Mouse (Mus musculus): Measurements from ENCODE around the gene Chrne. TPM values are rescaled to one million over a fixed set of nuclear protein-coding genes. Genes with fewer than 3 reads are reported as not detected.

The Chrne gene
- polyA plus RNA-seq, 1 experiment from 2014 or later = not detected

DNA sequence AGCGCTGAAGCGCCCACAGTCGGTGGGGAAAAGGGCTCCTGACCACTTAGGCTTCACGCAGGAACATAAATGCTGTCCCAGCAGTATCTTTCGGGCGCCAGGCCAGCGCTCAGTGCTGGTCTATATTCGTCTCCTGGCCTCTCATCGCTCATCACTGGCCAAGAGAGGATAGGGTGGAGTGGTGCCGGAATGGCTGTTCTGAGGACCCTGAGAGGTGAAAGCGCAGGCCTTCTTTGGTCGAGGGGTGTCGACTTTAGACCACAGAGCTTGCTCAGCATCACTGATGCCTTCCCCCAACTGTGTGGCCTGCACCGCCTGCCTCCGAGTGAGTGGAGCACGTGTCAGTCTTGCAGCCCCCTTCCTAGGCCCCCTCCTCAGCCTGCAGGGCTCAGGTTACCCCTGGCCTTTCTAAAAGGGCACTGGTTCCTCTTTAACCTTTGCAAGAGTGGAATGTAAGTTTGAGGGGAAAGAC is 37.5 kb upstream of the Chrne start:
- peak overlapping the region; percentile 99 for H3K27ac ChIP-seq (ENCODE audit: low read length)
- peak overlapping the region; percentile 74 for H3K4me2 ChIP-seq (replicated peaks; ENCODE audit: low read depth, low read length)
- H3K4me1 ChIP-seq (ENCODE audit: insufficient read depth, low read depth, low read length) = peaks cover 19% of the 10 kb centered on the region
- peak overlapping the region; percentile 10 for H3K9ac ChIP-seq (replicated peaks; ENCODE audit: low read depth)
- TF ChIP-seq EP300 (IDR thresholded peaks at IDR 0.05) (no peak), CTCF (IDR thresholded peaks at IDR 0.05) (no peak)
- peak overlapping the region; percentile 99 for H3K4me3 ChIP-seq (ENCODE audit: low read depth, low read length)
- WGBS = 12% methylated on average over 16 of the region's 16 CpGs
- H3K9me3 ChIP-seq (ENCODE audit: low read length) = no peaks in the 10 kb centered on the region
- ATAC-seq (no peak), DNase-seq (ENCODE audit: low spot score) (peak; percentile 41)
- H3K27me3 ChIP-seq (replicated peaks; ENCODE audit: insufficient read depth, low read length) = no peaks in the 10 kb centered on the region
- H3K36me3 ChIP-seq (ENCODE audit: insufficient read depth, low read length) = peaks cover 6% of the 10 kb centered on the region; the same call in 1 of the 2 replicates

DNA sequence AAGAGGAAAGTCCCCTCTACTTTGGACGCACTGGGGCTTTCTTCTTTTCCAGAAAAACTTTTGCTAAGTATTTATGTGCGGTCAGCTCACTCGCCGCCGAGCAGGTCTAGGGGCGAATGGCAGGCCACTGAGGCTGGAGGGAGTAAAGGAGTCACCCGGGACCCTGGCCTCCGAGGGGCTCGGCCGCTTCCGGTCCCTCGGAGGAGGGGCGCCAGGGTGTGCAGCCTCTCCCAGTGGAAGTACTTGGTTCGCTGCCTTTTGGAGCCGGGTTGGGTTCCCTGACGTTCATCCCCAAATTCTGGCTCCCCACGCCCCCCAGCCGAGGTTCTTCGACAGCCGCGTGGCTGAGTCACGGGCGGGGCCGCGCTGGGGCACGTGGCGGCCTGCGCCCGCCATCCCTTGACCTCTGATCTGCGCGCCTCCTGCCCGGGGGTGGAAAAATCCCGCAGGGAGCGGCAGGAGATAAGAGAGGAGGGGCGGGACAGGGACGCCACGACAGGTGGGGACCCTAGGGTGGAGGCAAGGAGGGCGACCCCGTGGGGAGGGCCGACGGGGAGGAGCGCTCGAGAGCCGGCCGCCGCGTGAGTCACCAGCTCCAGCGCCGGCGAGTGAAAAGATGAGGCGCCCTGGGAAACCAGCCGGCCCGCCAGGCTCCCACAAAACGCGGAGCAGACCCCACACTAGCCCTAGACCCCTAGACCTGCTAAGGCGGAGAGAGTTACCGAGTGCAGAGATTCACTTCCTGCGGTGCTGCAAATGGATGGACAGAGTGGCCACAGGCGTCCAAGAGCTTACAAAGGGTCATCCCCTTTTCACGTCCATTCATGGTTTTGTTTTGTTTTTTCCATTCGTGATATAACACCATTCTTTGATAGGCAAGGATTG is 36.8 kb upstream of the Chrne start:
- Histone ChIP-seq H3K4me2 (replicated peaks; ENCODE audit: low read depth, low read length) (peak overlapping the region; percentile 74), H3K27me3 (replicated peaks; ENCODE audit: insufficient read depth, low read length) (no peaks in the 10 kb centered on the region), H3K9me3 (ENCODE audit: low read length) (no peaks in the 10 kb centered on the region), H3K27ac (ENCODE audit: low read length) (peak overlapping the region; percentile 99), H3K36me3 (ENCODE audit: insufficient read depth, low read length) (peaks cover 13% of the 10 kb centered on the region), H3K4me1 (ENCODE audit: insufficient read depth, low read depth, low read length) (peaks cover 22% of the 10 kb centered on the region), H3K4me3 (ENCODE audit: low read depth, low read length) (peak overlapping the region; percentile 99), H3K9ac (replicated peaks; ENCODE audit: low read depth) (peak overlapping the region; percentile 10)
- DNase-seq (ENCODE audit: low spot score) (peak; percentile 67), ATAC-seq (peak; percentile 15)
- under 1% methylated on average over 53 of the region's 61 CpGs for WGBS
- TF ChIP-seq EP300 (IDR thresholded peaks at IDR 0.05) (peak; percentile 2; the same call in 1 of the 2 replicates), CTCF (IDR thresholded peaks at IDR 0.05) (no peak)

DNA sequence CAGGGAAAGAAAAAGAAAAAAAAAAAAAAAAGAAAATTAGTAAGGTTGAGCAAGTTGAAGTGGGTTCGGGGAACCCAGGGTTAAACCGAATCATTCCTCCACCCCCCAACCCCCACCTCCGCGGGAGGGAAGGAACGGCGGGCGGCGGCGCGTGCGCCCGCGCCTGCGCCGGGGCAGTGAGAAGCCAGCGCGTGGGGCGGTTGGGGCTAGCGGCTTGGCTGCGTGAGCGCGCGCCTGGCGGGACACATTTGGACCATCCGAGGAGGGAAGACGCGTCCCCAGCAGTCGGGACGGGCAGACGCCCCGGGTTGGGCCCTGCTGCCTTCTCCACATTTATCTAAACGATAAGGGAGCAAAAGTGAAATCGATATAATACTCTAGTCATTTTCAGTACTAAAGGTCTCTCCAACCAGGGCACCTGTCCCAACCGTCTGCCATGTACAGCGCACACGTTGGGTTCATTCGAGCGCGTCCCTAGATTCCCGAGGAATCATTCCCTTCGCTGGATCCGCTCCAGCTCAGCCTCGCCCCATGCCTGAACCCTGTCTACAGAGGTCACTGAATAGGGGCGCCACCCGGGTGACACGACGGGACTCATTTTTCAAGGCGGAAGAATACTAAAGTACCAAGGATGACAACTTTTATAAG is 36.0 kb upstream of the Chrne start:
- ATAC-seq (peak; percentile 71), DNase-seq (ENCODE audit: low spot score) (peak; percentile 94)
- TF ChIP-seq CTCF (IDR thresholded peaks at IDR 0.05) (no peak), EP300 (IDR thresholded peaks at IDR 0.05) (peak; percentile 22; the same call in 1 of the 2 replicates)
- Histone ChIP-seq H3K4me2 (replicated peaks; ENCODE audit: low read depth, low read length) (peak overlapping the region; percentile 74), H3K4me3 (ENCODE audit: low read depth, low read length) (peak overlapping the region; percentile 99), H3K9me3 (ENCODE audit: low read length) (no peaks in the 10 kb centered on the region), H3K27ac (ENCODE audit: low read length) (peak overlapping the region; percentile 99), H3K9ac (replicated peaks; ENCODE audit: low read depth) (peak overlapping the region; percentile 98; the same call in 1 of the 2 replicates), H3K27me3 (replicated peaks; ENCODE audit: insufficient read depth, low read length) (no peaks in the 10 kb centered on the region), H3K36me3 (ENCODE audit: insufficient read depth, low read length) (peaks cover 18% of the 10 kb centered on the region), H3K4me1 (ENCODE audit: insufficient read depth, low read depth, low read length) (peaks cover 22% of the 10 kb centered on the region)
- WGBS = under 1% methylated on average over 48 of the region's 48 CpGs

DNA sequence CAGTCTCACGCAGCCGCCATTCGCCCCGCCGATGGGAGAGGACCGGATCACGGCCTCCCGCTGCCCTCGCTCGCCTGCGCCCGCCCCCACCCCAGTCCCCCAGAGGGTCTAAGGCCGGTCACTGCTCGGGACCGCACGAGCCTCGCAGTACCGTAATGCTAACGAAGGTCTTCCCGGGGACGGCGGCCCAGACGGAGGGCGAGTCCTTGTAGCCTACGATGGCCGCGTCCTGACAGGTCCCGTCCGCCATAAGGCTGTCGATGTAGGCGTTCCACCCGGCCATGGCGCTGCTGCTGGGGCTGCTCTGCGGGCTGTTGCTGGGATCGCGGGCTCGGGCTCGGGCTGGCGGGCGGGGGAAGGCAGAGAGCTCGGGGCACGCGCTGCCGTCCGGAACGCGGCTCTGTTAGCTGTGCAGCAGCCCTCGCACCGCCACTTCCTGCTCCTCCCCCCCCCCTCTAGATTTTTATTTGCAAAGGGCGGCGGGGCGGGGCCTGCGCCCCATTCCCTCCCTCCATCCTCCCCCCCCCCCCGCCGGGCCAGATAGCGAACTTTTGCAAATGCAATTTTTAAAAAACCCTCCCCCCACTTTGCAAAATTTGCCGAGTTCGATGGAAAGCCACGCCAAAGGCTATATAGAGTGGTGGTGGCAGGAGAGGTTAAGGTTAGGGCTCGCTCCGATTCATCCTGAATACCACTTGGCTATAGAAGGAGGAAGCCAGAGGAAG is 35.3 kb upstream of the Chrne start, which contains the start of gene Pfn1:
Pfn1 (minus strand) TSS at position 447 of the 725 bp plus-strand sequence.
- peak within 1 kb of the TSS; percentile 99 for H3K27ac ChIP-seq (ENCODE audit: low read length)
- peak within 1 kb of the TSS; percentile 98 for H3K9ac ChIP-seq (replicated peaks; ENCODE audit: low read depth)
- no peak for TF ChIP-seq CTCF (IDR thresholded peaks at IDR 0.05)
- TF ChIP-seq EP300 (IDR thresholded peaks at IDR 0.05) = peak; percentile 48; the same call in 1 of the 2 replicates
- H3K36me3 ChIP-seq (ENCODE audit: insufficient read depth, low read length) = peaks cover 25% of the 10 kb centered on the region
- WGBS = under 1% methylated on average over 34 of the region's 61 CpGs
- H3K4me3 ChIP-seq (ENCODE audit: low read depth, low read length) = peak within 1 kb of the TSS; percentile 99
- no peaks in the 10 kb centered on the region for H3K9me3 ChIP-seq (ENCODE audit: low read length)
- peak; percentile 94 for DNase-seq (ENCODE audit: low spot score)
- H3K4me1 ChIP-seq (ENCODE audit: insufficient read depth, low read depth, low read length) = peaks cover 22% of the 10 kb centered on the region
- peak within 1 kb of the TSS; percentile 74 for H3K4me2 ChIP-seq (replicated peaks; ENCODE audit: low read depth, low read length)
- H3K27me3 ChIP-seq (replicated peaks; ENCODE audit: insufficient read depth, low read length) = no peaks in the 10 kb centered on the region
- ATAC-seq = peak; percentile 73

DNA sequence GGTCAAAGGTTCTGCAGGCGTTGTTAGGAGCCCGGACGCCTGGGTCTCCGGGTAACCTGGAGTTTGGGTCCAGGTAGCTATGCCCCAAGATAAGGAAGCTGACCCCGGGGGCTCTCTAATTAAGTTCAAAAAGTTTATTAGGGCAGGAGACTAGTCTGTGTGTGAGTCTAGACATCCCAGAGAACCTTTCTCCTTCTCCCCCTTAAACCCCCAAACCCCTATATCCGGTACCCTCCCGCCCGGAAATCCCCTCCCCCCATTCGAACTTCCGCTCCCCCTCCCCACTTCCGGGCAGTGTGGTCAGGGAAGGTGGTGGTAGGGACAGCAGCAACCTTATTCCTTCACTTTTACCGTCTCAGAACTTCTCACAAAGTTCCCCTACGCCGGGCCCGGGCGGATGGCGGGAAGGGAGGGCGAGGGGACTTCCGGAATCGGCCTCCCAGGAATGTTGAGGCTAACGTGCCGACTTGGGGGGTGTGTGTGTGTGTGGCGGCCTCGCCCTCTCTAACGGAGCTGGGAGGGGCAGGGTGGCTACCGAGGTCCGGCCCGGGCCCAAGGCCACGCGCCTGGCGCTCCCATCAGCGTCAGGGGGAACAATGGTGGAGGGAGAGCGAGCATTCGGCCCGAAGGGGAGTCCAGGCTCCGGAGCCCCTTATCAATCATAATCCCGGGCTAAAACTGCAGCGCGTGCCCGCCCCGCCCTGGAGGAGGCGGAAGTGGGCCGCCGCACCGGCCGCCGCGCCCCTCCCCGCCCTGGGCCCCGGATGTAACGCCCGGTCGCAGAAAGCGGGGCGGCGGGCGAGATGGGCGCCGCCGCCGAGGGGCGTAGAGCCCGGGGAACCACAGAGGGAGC is 34.6 kb upstream of the Chrne start:
- peaks cover 27% of the 10 kb centered on the region for H3K4me1 ChIP-seq (ENCODE audit: insufficient read depth, low read depth, low read length)
- DNase-seq (ENCODE audit: low spot score) (peak; percentile 78), ATAC-seq (peak; percentile 66)
- H3K9ac ChIP-seq (replicated peaks; ENCODE audit: low read depth) = peak overlapping the region; percentile 98
- H3K9me3 ChIP-seq (ENCODE audit: low read length) = no peaks in the 10 kb centered on the region
- H3K36me3 ChIP-seq (ENCODE audit: insufficient read depth, low read length) = peaks cover 31% of the 10 kb centered on the region
- no peak for TF ChIP-seq EP300 (IDR thresholded peaks at IDR 0.05)
- peak overlapping the region; percentile 99 for H3K4me3 ChIP-seq (ENCODE audit: low read depth, low read length)
- H3K27ac ChIP-seq (ENCODE audit: low read length) = peak overlapping the region; percentile 99
- WGBS = 1% methylated on average over 54 of the region's 63 CpGs
- H3K4me2 ChIP-seq (replicated peaks; ENCODE audit: low read depth, low read length) = peak overlapping the region; percentile 74
- no peaks in the 10 kb centered on the region for H3K27me3 ChIP-seq (replicated peaks; ENCODE audit: insufficient read depth, low read length)
